Mouse (Mus musculus) hindbrain, embryonic 12.5 days (tissue): ENCODE measurements at regions not wholly inside any gene's neighbourhood (a gene's known extent, or its start where the extent isn't known, plus 50 kb on each side); places are given as distances from the start of the nearest gene placed in this dataset.

ENCODE experiments used
- ATAC-seq: fragments of 200-750 bp; cut with Nextera tagmentation; 2 replicates; pipeline ENCODE4 v1.8.0; 2017; ENCODE audit warnings: moderate TSS enrichment; ENCODE audit not compliant: low FRiP score
- H3K27ac ChIP-seq: fragments of 300-500 bp; sonication (generic); 2 replicates; pipeline ENCODE4 v1.5.1; 2016; ENCODE audit warnings: mild to moderate bottlenecking
- H3K27me3 ChIP-seq: fragments of 300-500 bp; sonication (generic); 2 replicates; pipeline ENCODE4 v1.6.1; 2016; ENCODE audit warnings: mild to moderate bottlenecking
- H3K36me3 ChIP-seq: fragments of 300-500 bp; sonication (generic); 2 replicates; pipeline ENCODE4 v1.6.1; 2016; ENCODE audit warnings: mild to moderate bottlenecking
- H3K4me1 ChIP-seq: fragments of 300-500 bp; sonication (generic); 2 replicates; pipeline ENCODE4 v1.6.1; 2016
- H3K4me2 ChIP-seq: fragments of 300-500 bp; sonication (generic); replicated peaks from 2 replicates; pipeline ENCODE4 v1.6.1; 2016; ENCODE audit warnings: mild to moderate bottlenecking
- H3K4me3 ChIP-seq: fragments of 300-500 bp; sonication (generic); 2 replicates; pipeline ENCODE4 v1.5.1; 2016; ENCODE audit warnings: mild to moderate bottlenecking
- H3K9ac ChIP-seq: fragments of 300-500 bp; sonication (generic); 2 replicates; pipeline ENCODE4 v1.6.1; 2016; ENCODE audit warnings: mild to moderate bottlenecking, moderate library complexity
- H3K9me3 ChIP-seq: fragments of 300-500 bp; sonication (generic); replicated peaks from 2 replicates; pipeline ENCODE4 v1.6.1; 2016; ENCODE audit warnings: mild to moderate bottlenecking
- WGBS: fragments of 180-500 bp; shearing (Covaris S2); methylation state at CpG from one replicate; pipeline ENCODE4 v1.1.7; 2016; 5-methylcytosine and 5-hydroxymethylcytosine counted together

- Histone ChIP-seq H3K9ac (no peak overlapping the region), H3K4me3 (no peak overlapping the region), H3K36me3 (no peaks in the 10 kb centered on the region), H3K27me3 (no peaks in the 10 kb centered on the region), H3K4me1 (no peaks in the 10 kb centered on the region), H3K9me3 (no peaks in the 10 kb centered on the region), H3K27ac (no peak overlapping the region), H3K4me2 (no peak overlapping the region)
- 84% methylated on average over 1 of the region's 1 CpGs for WGBS
- ATAC-seq = no peak
Observed at GRCm38 (mm10) chr13:102175406-102175805, 407.4 kb upstream of the Pik3r1 start.

GRCm38 (mm10) chr13:102176456-102176855, 408.4 kb upstream of the Pik3r1 start:
- Histone ChIP-seq H3K36me3 (no peaks in the 10 kb centered on the region), H3K9ac (no peak overlapping the region), H3K27me3 (no peaks in the 10 kb centered on the region), H3K4me3 (no peak overlapping the region), H3K4me2 (no peak overlapping the region), H3K4me1 (no peaks in the 10 kb centered on the region), H3K27ac (no peak overlapping the region), H3K9me3 (no peaks in the 10 kb centered on the region)
- 80% methylated on average over 2 of the region's 2 CpGs for WGBS
- ATAC-seq = no peak

- H3K9me3 ChIP-seq = no peaks in the 10 kb centered on the region
- H3K27ac ChIP-seq = no peak overlapping the region
- no peaks in the 10 kb centered on the region for H3K4me1 ChIP-seq
- no peak overlapping the region for H3K4me3 ChIP-seq
- H3K9ac ChIP-seq = no peak overlapping the region
- no peak for ATAC-seq
- H3K27me3 ChIP-seq = no peaks in the 10 kb centered on the region
- no peaks in the 10 kb centered on the region for H3K36me3 ChIP-seq
- H3K4me2 ChIP-seq = no peak overlapping the region
Observed at GRCm38 (mm10) chr13:102194716-102195115, 426.7 kb upstream of the Pik3r1 start.

GRCm38 (mm10) chr13:102202301-102202700, 434.3 kb upstream of the Pik3r1 start:
- Histone ChIP-seq H3K36me3 (no peaks in the 10 kb centered on the region), H3K27me3 (no peaks in the 10 kb centered on the region), H3K9ac (no peak overlapping the region), H3K4me1 (no peaks in the 10 kb centered on the region), H3K4me2 (no peak overlapping the region), H3K9me3 (no peaks in the 10 kb centered on the region), H3K27ac (no peak overlapping the region), H3K4me3 (no peak overlapping the region)
- 88% methylated on average over 1 of the region's 1 CpGs for WGBS
- ATAC-seq = no peak

GRCm38 (mm10) chr13:102218486-102218885, 450.5 kb upstream of the Pik3r1 start:
- no peaks in the 10 kb centered on the region for H3K27me3 ChIP-seq
- H3K9me3 ChIP-seq = no peaks in the 10 kb centered on the region
- no peaks in the 10 kb centered on the region for H3K36me3 ChIP-seq
- no peak overlapping the region for H3K9ac ChIP-seq
- no peak overlapping the region for H3K27ac ChIP-seq
- ATAC-seq = no peak
- no peak overlapping the region for H3K4me2 ChIP-seq
- H3K4me1 ChIP-seq = no peaks in the 10 kb centered on the region
- WGBS = 86% methylated on average over 11 of the region's 11 CpGs
- H3K4me3 ChIP-seq = no peak overlapping the region

- Histone ChIP-seq H3K27ac (no peak overlapping the region), H3K4me1 (no peaks in the 10 kb centered on the region), H3K9me3 (no peaks in the 10 kb centered on the region), H3K9ac (no peak overlapping the region), H3K4me3 (no peak overlapping the region), H3K4me2 (no peak overlapping the region), H3K36me3 (no peaks in the 10 kb centered on the region), H3K27me3 (no peaks in the 10 kb centered on the region)
- WGBS = 85% methylated on average over 7 of the region's 7 CpGs
- ATAC-seq = no peak
Observed at GRCm38 (mm10) chr13:102231048-102231447, 462.3 kb upstream of the Cd180 start.

GRCm38 (mm10) chr13:102232291-102232936, 460.9 kb upstream of the Cd180 start:
- no peak for ATAC-seq
- no peaks in the 10 kb centered on the region for H3K4me1 ChIP-seq
- H3K27ac ChIP-seq = no peak overlapping the region
- H3K27me3 ChIP-seq = no peaks in the 10 kb centered on the region
- H3K4me2 ChIP-seq = no peak overlapping the region
- H3K36me3 ChIP-seq = no peaks in the 10 kb centered on the region
- no peak overlapping the region for H3K4me3 ChIP-seq
- WGBS = 74% methylated on average over 4 of the region's 4 CpGs
- H3K9me3 ChIP-seq = no peaks in the 10 kb centered on the region
- no peak overlapping the region for H3K9ac ChIP-seq

- WGBS = 64% methylated on average over 2 of the region's 2 CpGs
- no peak overlapping the region for H3K9ac ChIP-seq
- no peak for ATAC-seq
- no peaks in the 10 kb centered on the region for H3K9me3 ChIP-seq
- no peak overlapping the region for H3K4me2 ChIP-seq
- H3K27ac ChIP-seq = no peak overlapping the region
- no peaks in the 10 kb centered on the region for H3K27me3 ChIP-seq
- no peaks in the 10 kb centered on the region for H3K4me1 ChIP-seq
- H3K36me3 ChIP-seq = no peaks in the 10 kb centered on the region
- no peak overlapping the region for H3K4me3 ChIP-seq
Observed at GRCm38 (mm10) chr13:102250884-102251283, 442.5 kb upstream of the Cd180 start.

- Histone ChIP-seq H3K36me3 (no peaks in the 10 kb centered on the region), H3K9ac (no peak overlapping the region), H3K4me3 (no peak overlapping the region), H3K27me3 (no peaks in the 10 kb centered on the region), H3K27ac (no peak overlapping the region), H3K4me2 (no peak overlapping the region), H3K9me3 (no peaks in the 10 kb centered on the region), H3K4me1 (no peaks in the 10 kb centered on the region)
- no peak for ATAC-seq
- WGBS = 96% methylated on average over 5 of the region's 5 CpGs
Observed at GRCm38 (mm10) chr13:102251709-102252108, 441.6 kb upstream of the Cd180 start.

GRCm38 (mm10) chr13:102255401-102256371, 437.7 kb upstream of the Cd180 start:
- Histone ChIP-seq H3K36me3 (no peaks in the 10 kb centered on the region), H3K9me3 (no peaks in the 10 kb centered on the region), H3K4me1 (no peaks in the 10 kb centered on the region), H3K4me3 (no peak overlapping the region), H3K27me3 (no peaks in the 10 kb centered on the region), H3K4me2 (no peak overlapping the region), H3K27ac (no peak overlapping the region), H3K9ac (no peak overlapping the region)
- no peak for ATAC-seq
- 72% methylated on average over 7 of the region's 7 CpGs for WGBS

GRCm38 (mm10) chr13:102258207-102258606, 435.2 kb upstream of the Cd180 start:
- Histone ChIP-seq H3K36me3 (no peaks in the 10 kb centered on the region), H3K27ac (no peak overlapping the region), H3K4me1 (no peaks in the 10 kb centered on the region), H3K9me3 (no peaks in the 10 kb centered on the region), H3K4me3 (no peak overlapping the region), H3K9ac (no peak overlapping the region), H3K4me2 (no peak overlapping the region), H3K27me3 (no peaks in the 10 kb centered on the region)
- no peak for ATAC-seq
- 93% methylated on average over 8 of the region's 8 CpGs for whole genome bisulfite sequencing

- 86% methylated on average over 3 of the region's 3 CpGs for WGBS
- Histone ChIP-seq H3K4me3 (no peak overlapping the region), H3K9me3 (no peaks in the 10 kb centered on the region), H3K9ac (no peak overlapping the region), H3K4me2 (no peak overlapping the region), H3K27me3 (no peaks in the 10 kb centered on the region), H3K36me3 (no peaks in the 10 kb centered on the region), H3K27ac (no peak overlapping the region), H3K4me1 (no peaks in the 10 kb centered on the region)
- ATAC-seq = no peak
Observed at GRCm38 (mm10) chr13:102273818-102274217, 419.5 kb upstream of the Cd180 start.

GRCm38 (mm10) chr13:102275296-102275695, 418.1 kb upstream of the Cd180 start:
- no peak overlapping the region for H3K9ac ChIP-seq
- no peaks in the 10 kb centered on the region for H3K36me3 ChIP-seq
- no peaks in the 10 kb centered on the region for H3K4me1 ChIP-seq
- H3K4me3 ChIP-seq = no peak overlapping the region
- 87% methylated on average over 2 of the region's 2 CpGs for WGBS
- H3K9me3 ChIP-seq = no peaks in the 10 kb centered on the region
- no peak overlapping the region for H3K27ac ChIP-seq
- no peak for ATAC-seq
- H3K27me3 ChIP-seq = no peaks in the 10 kb centered on the region
- no peak overlapping the region for H3K4me2 ChIP-seq
